9 mouse cellular contexts compared by ENCODE assay signal in genomic region chr15:99701640-99701998, GRCm38 (mm10). TPM values are rescaled to one million over a fixed set of nuclear protein-coding genes. Genes with fewer than 3 reads are reported as not detected.
DNase-seq lines count a peak whose midpoint lies in the region; ATAC-seq lines count a peak whose summit lies in the region.
"Not testable (repeated sequence)": the region's sequence is repeated elsewhere in the genome, so short reads cannot be mapped to it uniquely, and the experiment has no call there.
"Had no signal": no experiment of that assay in that cellular context is flagged by ENCODE, and none has a peak within 500 bp of the region (broad histone marks: within the 10 kb centered on the region; RNA-seq: fewer than 3 reads in every experiment).

No protein-coding gene starts in this region.

- H3K4me3 ChIP-seq in embryonic facial prominence, embryonic 10.5 days: peak overlapping the region; percentile 93
- H3K4me3 ChIP-seq in forebrain, embryonic 15.5 days: peak overlapping the region; percentile 74
- H3K4me3 ChIP-seq in hindbrain, embryonic 10.5 days: peak overlapping the region; percentile 88
- peak overlapping the region; percentile 59 for H3K4me3 ChIP-seq in kidney, embryonic 14.5 days (ENCODE audit: low read length)
- peak overlapping the region; percentile 77 for H3K4me3 ChIP-seq in liver, embryonic 11.5 days (ENCODE audit: low read depth, low read length)
- peak overlapping the region; percentile 95 for H3K4me3 ChIP-seq in megakaryocyte, embryonic 14.5 days (replicated peaks)
- peak overlapping the region; percentile 78 for H3K4me3 ChIP-seq in neural tube, embryonic 14.5 days (ENCODE audit: low read depth, low read length)

- peak overlapping the region; percentile 32 for H3K4me2 ChIP-seq in forebrain, embryonic 15.5 days (replicated peaks)
- H3K4me2 ChIP-seq in kidney, embryonic 14.5 days (replicated peaks; ENCODE audit: low read depth, low read length): peak overlapping the region; percentile 37
- H3K4me2 ChIP-seq in liver, embryonic 11.5 days: peak overlapping the region; percentile 80
- H3K4me2 ChIP-seq in neural tube, embryonic 14.5 days (ENCODE audit: low read depth, low read length): peak overlapping the region; percentile 31; the same call in 1 of the 2 replicates

- 48% methylated on average over 16 of the region's 16 CpGs for WGBS in embryonic facial prominence, embryonic 10.5 days
- WGBS in forebrain, embryonic 15.5 days: 49% methylated on average over 16 of the region's 16 CpGs
- 48% methylated on average over 16 of the region's 16 CpGs for WGBS in hindbrain, embryonic 10.5 days
- WGBS in kidney, embryonic 14.5 days: 46% methylated on average over 16 of the region's 16 CpGs
- WGBS in liver, embryonic 11.5 days: 39% methylated on average over 16 of the region's 16 CpGs
- 48% methylated on average over 16 of the region's 16 CpGs for WGBS in neural tube, embryonic 14.5 days

- peak overlapping the region; percentile 95 for H3K9ac ChIP-seq in forebrain, embryonic 15.5 days (replicated peaks)
- H3K9ac ChIP-seq in kidney, embryonic 14.5 days (ENCODE audit: low read depth, low read length): peak overlapping the region; percentile 79; the same call in 1 of the 2 replicates
- peak overlapping the region; percentile 90 for H3K9ac ChIP-seq in liver, embryonic 11.5 days (ENCODE audit: low read depth, low read length)
- H3K9ac ChIP-seq in neural tube, embryonic 14.5 days (replicated peaks; ENCODE audit: low read depth, low read length): peak overlapping the region; percentile 98

- DNase-seq in embryonic facial prominence, embryonic 10.5 days (ENCODE audit: low spot score); hindbrain, embryonic 10.5 days (ENCODE audit: low spot score); liver, embryonic 11.5 days (ENCODE audit: low spot score): not testable (repeated sequence)

- ATAC-seq in CD4-positive, CD25-positive, alpha-beta regulatory T cell, adult 4 months: peak; percentile 11
- ATAC-seq in forebrain, embryonic 15.5 days (replicated peaks): peak; percentile 3; the same call in 1 of the 2 replicates
- not testable (repeated sequence) for ATAC-seq in kidney, embryonic 14.5 days (ENCODE audit: low FRiP score, low TSS enrichment); liver, embryonic 11.5 days (replicated peaks; ENCODE audit: low FRiP score)
- 0 out of 2 replicates have a peak, but pooled peaks have one; percentile 1 for ATAC-seq in neural tube, embryonic 14.5 days (ENCODE audit: low read depth)

- H3K9me3 ChIP-seq in embryonic facial prominence, embryonic 10.5 days; forebrain, embryonic 15.5 days; hindbrain, embryonic 10.5 days; kidney, embryonic 14.5 days (ENCODE audit: control insufficient read depth, low read length); liver, embryonic 11.5 days (ENCODE audit: control insufficient read depth, low read length); megakaryocyte, embryonic 14.5 days; neural tube, embryonic 14.5 days (ENCODE audit: control insufficient read depth, low read length): not testable (repeated sequence)

- peaks cover 33% of the 10 kb centered on the region for H3K36me3 ChIP-seq in embryonic facial prominence, embryonic 10.5 days (replicated peaks)
- peaks cover 39% of the 10 kb centered on the region for H3K36me3 ChIP-seq in forebrain, embryonic 15.5 days
- H3K36me3 ChIP-seq in hindbrain, embryonic 10.5 days: peaks cover 50% of the 10 kb centered on the region
- H3K36me3 ChIP-seq in kidney, embryonic 14.5 days (ENCODE audit: control insufficient read depth, insufficient read depth, low read length): peaks cover 27% of the 10 kb centered on the region
- not testable (repeated sequence) for H3K36me3 ChIP-seq in liver, embryonic 11.5 days (ENCODE audit: control insufficient read depth, insufficient read depth, low read length)
- H3K36me3 ChIP-seq in megakaryocyte, embryonic 14.5 days (replicated peaks; ENCODE audit: low read length): peaks cover 27% of the 10 kb centered on the region
- peaks cover 40% of the 10 kb centered on the region for H3K36me3 ChIP-seq in neural tube, embryonic 14.5 days (ENCODE audit: control insufficient read depth, insufficient read depth, low read length)

- H3K4me1 ChIP-seq in embryonic facial prominence, embryonic 10.5 days: peaks cover 48% of the 10 kb centered on the region
- H3K4me1 ChIP-seq in forebrain, embryonic 15.5 days: peaks cover 37% of the 10 kb centered on the region
- peaks cover 59% of the 10 kb centered on the region for H3K4me1 ChIP-seq in hindbrain, embryonic 10.5 days (replicated peaks)
- H3K4me1 ChIP-seq in kidney, embryonic 14.5 days (ENCODE audit: control insufficient read depth, insufficient read depth, low read length): not testable (repeated sequence)
- peaks cover 30% of the 10 kb centered on the region for H3K4me1 ChIP-seq in liver, embryonic 11.5 days (replicated peaks; ENCODE audit: control insufficient read depth, insufficient read depth, low read length)
- H3K4me1 ChIP-seq in megakaryocyte, embryonic 14.5 days: peaks cover 46% of the 10 kb centered on the region
- peaks cover 24% of the 10 kb centered on the region for H3K4me1 ChIP-seq in neural tube, embryonic 14.5 days (ENCODE audit: control insufficient read depth, insufficient read depth, low read length)

- peak overlapping the region; percentile 100 for H3K27ac ChIP-seq in embryonic facial prominence, embryonic 10.5 days (replicated peaks)
- peak overlapping the region; percentile 95 for H3K27ac ChIP-seq in forebrain, embryonic 15.5 days (replicated peaks)
- peak overlapping the region; percentile 100 for H3K27ac ChIP-seq in hindbrain, embryonic 10.5 days
- H3K27ac ChIP-seq in kidney, embryonic 14.5 days (ENCODE audit: low read depth, low read length): peak overlapping the region; percentile 87; the same call in 1 of the 2 replicates
- peak overlapping the region; percentile 86; the same call in 1 of the 2 replicates for H3K27ac ChIP-seq in liver, embryonic 11.5 days (ENCODE audit: low read depth, low read length)
- peak overlapping the region; percentile 99 for H3K27ac ChIP-seq in neural tube, embryonic 14.5 days (ENCODE audit: low read depth, low read length)

- H3K27me3 ChIP-seq in embryonic facial prominence, embryonic 10.5 days (replicated peaks; ENCODE audit: low read depth, poor library complexity, severe bottlenecking): peaks cover 30% of the 10 kb centered on the region
- not testable (repeated sequence) for H3K27me3 ChIP-seq in forebrain, embryonic 15.5 days; kidney, embryonic 14.5 days (ENCODE audit: control insufficient read depth, insufficient read depth, low read length); neural tube, embryonic 14.5 days (ENCODE audit: control insufficient read depth, insufficient read depth, low read length)
- peaks cover 25% of the 10 kb centered on the region for H3K27me3 ChIP-seq in hindbrain, embryonic 10.5 days (ENCODE audit: insufficient read depth, poor library complexity, severe bottlenecking)
- H3K27me3 ChIP-seq in liver, embryonic 11.5 days (replicated peaks; ENCODE audit: control insufficient read depth, insufficient read depth, low read length): peaks cover 13% of the 10 kb centered on the region
- H3K27me3 ChIP-seq in megakaryocyte, embryonic 14.5 days (replicated peaks): peaks cover 31% of the 10 kb centered on the region

RNA-seq across cellular contexts. Expression of gene Smarcd1, which starts 0.3 kb away (rescaled TPM):
- polyA plus RNA-seq in CD4-positive, CD25-positive, alpha-beta regulatory T cell, adult 4 months (2017; shearing (Covaris generic)): 10 to 100 TPM; 10.0 to 14.8 TPM
- 83.3 and 89.1 TPM in 2 replicates for polyA plus RNA-seq in embryonic facial prominence, embryonic 10.5 days (2016; fragmentation: Nextera tagmentation; extraction: Ambion mirVana)
- polyA plus RNA-seq in forebrain, embryonic 15.5 days (2015; fragmentation: Nextera tagmentation; extraction: Ambion mirVana): 121 and 124 TPM in 2 replicates
- polyA plus RNA-seq in hindbrain, embryonic 10.5 days (2016; fragmentation: Nextera tagmentation; extraction: Ambion mirVana): 101 and 118 TPM in 2 replicates
- 54.3 and 74.2 TPM in 2 replicates for polyA plus RNA-seq in kidney, embryonic 14.5 days (2014; fragmentation: Nextera tagmentation; extraction: Ambion mirVana)
- polyA plus RNA-seq in liver, embryonic 11.5 days (2014; fragmentation: Nextera tagmentation; extraction: Ambion mirVana): 26.7 and 28.5 TPM in 2 replicates
- 20.3 and 45.0 TPM in 2 replicates for polyA plus RNA-seq in megakaryocyte, embryonic 14.5 days (2012; ENCODE audit: insufficient read depth, low replicate concordance)
- 110 TPM in 2 replicates for polyA plus RNA-seq in neural tube, embryonic 14.5 days (2014; fragmentation: Nextera tagmentation; extraction: Ambion mirVana)

RNA-seq across cellular contexts. Expression of gene Gm17349, which starts 3.7 kb away (rescaled TPM):
- polyA plus RNA-seq in CD4-positive, CD25-positive, alpha-beta regulatory T cell, adult 4 months (2017; shearing (Covaris generic)): not detected
- polyA plus RNA-seq in embryonic facial prominence, embryonic 10.5 days (2016; fragmentation: Nextera tagmentation; extraction: Ambion mirVana): not detected in 2 replicates
- polyA plus RNA-seq in forebrain, embryonic 15.5 days (2015; fragmentation: Nextera tagmentation; extraction: Ambion mirVana): not detected in 2 replicates
- polyA plus RNA-seq in hindbrain, embryonic 10.5 days (2016; fragmentation: Nextera tagmentation; extraction: Ambion mirVana): not detected in 2 replicates
- polyA plus RNA-seq in kidney, embryonic 14.5 days (2014; fragmentation: Nextera tagmentation; extraction: Ambion mirVana): not detected in 2 replicates
- not detected in 2 replicates for polyA plus RNA-seq in liver, embryonic 11.5 days (2014; fragmentation: Nextera tagmentation; extraction: Ambion mirVana)
- polyA plus RNA-seq in megakaryocyte, embryonic 14.5 days (2012; ENCODE audit: insufficient read depth, low replicate concordance): 17.1 TPM in 1 of 2 replicates, not detected in the other
- polyA plus RNA-seq in neural tube, embryonic 14.5 days (2014; fragmentation: Nextera tagmentation; extraction: Ambion mirVana): not detected in 2 replicates
- polyA plus RNA-seq: Patski had no signal

RNA-seq across cellular contexts. Expression of gene Gpd1, which starts 15.7 kb away (rescaled TPM):
- under 1 TPM in 1 of 2 experiments, not detected in 1; 0.41 TPM for polyA plus RNA-seq in CD4-positive, CD25-positive, alpha-beta regulatory T cell, adult 4 months (2017; shearing (Covaris generic))
- 0.42 and 0.55 TPM in 2 replicates for polyA plus RNA-seq in embryonic facial prominence, embryonic 10.5 days (2016; fragmentation: Nextera tagmentation; extraction: Ambion mirVana)
- 1.9 and 2.6 TPM in 2 replicates for polyA plus RNA-seq in forebrain, embryonic 15.5 days (2015; fragmentation: Nextera tagmentation; extraction: Ambion mirVana)
- polyA plus RNA-seq in hindbrain, embryonic 10.5 days (2016; fragmentation: Nextera tagmentation; extraction: Ambion mirVana): 0.54 and 0.78 TPM in 2 replicates
- 2.0 and 3.1 TPM in 2 replicates for polyA plus RNA-seq in kidney, embryonic 14.5 days (2014; fragmentation: Nextera tagmentation; extraction: Ambion mirVana)
- 3.4 and 4.3 TPM in 2 replicates for polyA plus RNA-seq in liver, embryonic 11.5 days (2014; fragmentation: Nextera tagmentation; extraction: Ambion mirVana)
- polyA plus RNA-seq in megakaryocyte, embryonic 14.5 days (2012; ENCODE audit: insufficient read depth, low replicate concordance): 0.34 TPM in 1 of 2 replicates, not detected in the other
- polyA plus RNA-seq in neural tube, embryonic 14.5 days (2014; fragmentation: Nextera tagmentation; extraction: Ambion mirVana): 1.2 and 1.3 TPM in 2 replicates

RNA-seq across cellular contexts. Expression of gene Cox14, which starts 23.8 kb away (rescaled TPM):
- 100 to 1,000 TPM; 139 to 168 TPM for polyA plus RNA-seq in CD4-positive, CD25-positive, alpha-beta regulatory T cell, adult 4 months (2017; shearing (Covaris generic))
- 129 and 131 TPM in 2 replicates for polyA plus RNA-seq in embryonic facial prominence, embryonic 10.5 days (2016; fragmentation: Nextera tagmentation; extraction: Ambion mirVana)
- 175 and 190 TPM in 2 replicates for polyA plus RNA-seq in forebrain, embryonic 15.5 days (2015; fragmentation: Nextera tagmentation; extraction: Ambion mirVana)
- 152 and 174 TPM in 2 replicates for polyA plus RNA-seq in hindbrain, embryonic 10.5 days (2016; fragmentation: Nextera tagmentation; extraction: Ambion mirVana)
- 184 and 218 TPM in 2 replicates for polyA plus RNA-seq in kidney, embryonic 14.5 days (2014; fragmentation: Nextera tagmentation; extraction: Ambion mirVana)
- 134 and 153 TPM in 2 replicates for polyA plus RNA-seq in liver, embryonic 11.5 days (2014; fragmentation: Nextera tagmentation; extraction: Ambion mirVana)
- polyA plus RNA-seq in megakaryocyte, embryonic 14.5 days (2012; ENCODE audit: insufficient read depth, low replicate concordance): 83.6 and 145 TPM in 2 replicates
- 196 and 204 TPM in 2 replicates for polyA plus RNA-seq in neural tube, embryonic 14.5 days (2014; fragmentation: Nextera tagmentation; extraction: Ambion mirVana)

RNA-seq across cellular contexts. Expression of gene Asic1, which starts 31.5 kb away (rescaled TPM):
- polyA plus RNA-seq in CD4-positive, CD25-positive, alpha-beta regulatory T cell, adult 4 months (2017; shearing (Covaris generic)): under 1 TPM in 1 of 2 experiments, not detected in 1; 0.52 TPM
- 3.2 and 4.9 TPM in 2 replicates for polyA plus RNA-seq in embryonic facial prominence, embryonic 10.5 days (2016; fragmentation: Nextera tagmentation; extraction: Ambion mirVana)
- 26.0 and 30.4 TPM in 2 replicates for polyA plus RNA-seq in forebrain, embryonic 15.5 days (2015; fragmentation: Nextera tagmentation; extraction: Ambion mirVana)
- polyA plus RNA-seq in hindbrain, embryonic 10.5 days (2016; fragmentation: Nextera tagmentation; extraction: Ambion mirVana): 12.6 and 29.0 TPM in 2 replicates
- 0.88 and 0.90 TPM in 2 replicates for polyA plus RNA-seq in kidney, embryonic 14.5 days (2014; fragmentation: Nextera tagmentation; extraction: Ambion mirVana)
- 2.3 TPM in 2 replicates for polyA plus RNA-seq in liver, embryonic 11.5 days (2014; fragmentation: Nextera tagmentation; extraction: Ambion mirVana)
- polyA plus RNA-seq in megakaryocyte, embryonic 14.5 days (2012; ENCODE audit: insufficient read depth, low replicate concordance): not detected in 2 replicates
- polyA plus RNA-seq in neural tube, embryonic 14.5 days (2014; fragmentation: Nextera tagmentation; extraction: Ambion mirVana): 66.0 and 69.8 TPM in 2 replicates
